Mouse (Mus musculus) embryonic facial prominence, embryonic 14.5 days (tissue): Measurements from ENCODE around the gene Npepps. TPM values are rescaled to one million over a fixed set of nuclear protein-coding genes. Genes with fewer than 3 reads are reported as not detected.
"Not testable (repeated sequence)": the region's sequence is repeated elsewhere in the genome, so short reads cannot be mapped to it uniquely, and the experiment has no call there.

ENCODE experiments used
- ATAC-seq: fragments of 200-750 bp; cut with Nextera tagmentation; 2 replicates; pipeline ENCODE4 v1.8.0; 2017; ENCODE audit warnings: low read depth, moderate number of reproducible peaks, moderate TSS enrichment
- DNase-seq: peaks from one replicate; pipeline ENCODE4 v3.0.0-alpha.2; 2015; ENCODE audit warnings: low spot score
- H3K27ac ChIP-seq: fragments of 300-500 bp; sonication (generic); replicated peaks from 2 replicates; pipeline ENCODE4 v1.5.1; 2014; ENCODE audit warnings: low read depth, mild to moderate bottlenecking, low read length, moderate library complexity
- H3K27me3 ChIP-seq: fragments of 300-500 bp; sonication (generic); replicated peaks from 2 replicates; pipeline ENCODE4 v1.6.1; 2014; ENCODE audit warnings: low read length; ENCODE audit not compliant: control insufficient read depth, insufficient read depth
- H3K36me3 ChIP-seq: fragments of 300-500 bp; sonication (generic); 2 replicates; pipeline ENCODE4 v1.6.1; 2014; ENCODE audit warnings: low read length, mixed read lengths; ENCODE audit not compliant: control insufficient read depth, insufficient read depth
- H3K4me1 ChIP-seq: fragments of 300-500 bp; sonication (generic); 2 replicates; pipeline ENCODE4 v1.6.1; 2014; ENCODE audit warnings: antibody characterized with exemption, low read length; ENCODE audit not compliant: control insufficient read depth, insufficient read depth
- H3K4me2 ChIP-seq: fragments of 300-500 bp; sonication (generic); 2 replicates; pipeline ENCODE4 v1.6.1; 2014; ENCODE audit warnings: low read depth, mild to moderate bottlenecking, low read length, moderate library complexity, mixed read lengths
- H3K4me3 ChIP-seq: fragments of 300-500 bp; sonication (generic); 2 replicates; pipeline ENCODE4 v1.5.1; 2014; ENCODE audit warnings: low read depth, mild to moderate bottlenecking, low read length
- H3K9ac ChIP-seq: fragments of 300-500 bp; sonication (generic); 2 replicates; pipeline ENCODE4 v1.6.1; 2014; ENCODE audit warnings: low read depth, mild to moderate bottlenecking, low read length, moderate library complexity, mixed read lengths
- H3K9me3 ChIP-seq: fragments of 300-500 bp; sonication (generic); 2 replicates; pipeline ENCODE4 v1.6.1; 2016; ENCODE audit warnings: low read length; ENCODE audit not compliant: control insufficient read depth
- WGBS: fragments of 180-500 bp; shearing (Covaris S2); extraction: QIAGEN DNeasy Blood & Tissue Kit; methylation state at CpG from one replicate; pipeline ENCODE4 v1.1.7; 2014; 5-methylcytosine and 5-hydroxymethylcytosine counted together
- polyA plus RNA-seq: library from polyadenylated mRNA; unstranded; fragments of >200 nt; fragmentation: Nextera tagmentation; extraction: Ambion mirVana; gene quantifications from 2 replicates; pipeline ENCODE4 v1.2.1, GENCODE M21; 2014

Npepps gene
- 72.5 and 76.8 TPM in 2 replicates for polyA plus RNA-seq

DNA sequence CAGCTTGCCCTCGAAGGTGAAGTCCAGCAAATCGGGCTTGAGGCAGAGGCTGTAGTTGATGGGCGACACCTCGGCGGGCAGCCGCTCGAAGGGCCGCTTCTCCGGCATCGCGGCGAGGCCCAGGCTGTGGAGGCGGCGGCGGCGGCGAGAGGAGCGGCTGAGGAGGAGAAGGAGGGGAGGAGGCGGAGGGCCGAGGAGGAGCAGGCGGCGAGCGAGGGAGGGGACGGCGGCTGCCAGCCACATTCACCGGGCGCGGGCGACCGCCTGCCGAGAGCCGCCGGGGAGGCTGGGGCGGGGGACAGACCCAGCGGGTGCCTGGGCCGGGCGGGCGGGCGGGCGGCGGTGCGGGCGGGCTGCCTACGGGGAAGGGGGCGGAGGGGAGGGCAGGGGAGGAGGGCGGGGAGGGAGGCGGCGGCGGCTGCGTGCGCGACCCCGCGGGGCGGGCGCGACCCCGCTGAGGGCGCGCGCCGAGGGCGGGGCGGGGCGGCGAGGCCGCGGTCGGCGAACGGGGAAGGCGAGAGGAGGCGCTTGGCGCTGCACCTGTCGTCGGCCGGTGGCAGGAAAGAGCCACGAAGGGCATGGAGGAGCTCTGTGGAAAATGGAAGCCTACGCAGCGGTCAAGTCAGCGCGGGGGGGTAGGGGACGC is at the start of gene Npepps:
Npepps (minus strand) TSS at position 423 of the 646 bp plus-strand sequence.
- Histone ChIP-seq H3K27me3 (no peaks in the 10 kb centered on the region), H3K9ac (peak within 1 kb of the TSS; percentile 99), H3K4me2 (peak within 1 kb of the TSS; percentile 75), H3K36me3 (no peaks in the 10 kb centered on the region), H3K4me1 (peaks cover 9% of the 10 kb centered on the region; the same call in 1 of the 2 replicates), H3K9me3 (no peaks in the 10 kb centered on the region), H3K27ac (peak within 1 kb of the TSS; percentile 95), H3K4me3 (peak within 1 kb of the TSS; percentile 99)
- ATAC-seq (peak; percentile 72), DNase-seq (peak; percentile 72)
- under 1% methylated on average over 18 of the region's 83 CpGs for WGBS

DNA sequence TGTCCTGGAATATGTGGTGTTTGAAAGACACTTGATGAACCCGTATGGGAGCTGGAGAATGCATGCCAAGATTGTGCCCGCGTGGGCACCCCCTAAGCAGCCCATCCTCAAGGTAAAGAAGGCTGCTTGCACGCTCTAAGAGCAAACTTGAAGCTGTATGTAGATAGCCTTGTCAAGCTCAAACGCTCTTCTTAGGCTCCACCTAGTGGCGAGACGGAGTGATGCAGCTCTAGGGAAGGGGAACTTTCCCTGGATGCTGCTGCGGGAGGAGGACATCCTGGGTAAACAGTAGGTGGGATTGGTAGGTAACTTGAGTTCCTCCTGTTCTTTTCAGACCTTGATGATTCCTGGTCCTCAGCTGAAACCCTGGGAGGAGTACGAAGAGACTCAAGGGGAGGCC is 47.7 kb upstream of the Npepps start:
- no peak overlapping the region for H3K9ac ChIP-seq
- no peak overlapping the region for H3K27ac ChIP-seq
- H3K4me1 ChIP-seq = no peaks in the 10 kb centered on the region
- H3K4me3 ChIP-seq = no peak overlapping the region
- 22% methylated on average over 9 of the region's 9 CpGs for WGBS
- H3K27me3 ChIP-seq = no peaks in the 10 kb centered on the region
- H3K36me3 ChIP-seq = peaks cover 66% of the 10 kb centered on the region
- peak; percentile 69 for DNase-seq
- no peaks in the 10 kb centered on the region for H3K9me3 ChIP-seq
- H3K4me2 ChIP-seq = no peak overlapping the region
- peak; percentile 53; the same call in 1 of the 2 replicates for ATAC-seq

DNA sequence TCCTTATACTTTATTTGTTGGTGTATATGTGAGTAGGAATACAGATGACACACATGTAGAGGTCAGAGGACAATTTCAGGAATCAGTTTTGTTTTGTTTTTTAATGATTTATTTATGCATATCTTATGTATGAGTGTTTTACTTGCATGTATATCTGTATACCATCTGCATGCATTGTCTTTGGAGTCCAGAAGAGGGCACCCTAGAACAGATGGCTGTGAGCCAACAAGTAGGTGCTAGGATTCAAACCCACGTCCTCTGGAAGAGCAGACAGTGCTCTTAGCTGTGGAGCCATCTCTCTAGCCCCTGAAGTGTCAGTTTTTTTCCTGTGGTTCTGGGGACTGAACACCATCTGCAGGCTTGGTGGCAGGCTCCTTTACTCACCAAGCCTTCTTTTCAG is 44.8 kb upstream of the Npepps start:
- Histone ChIP-seq H3K4me1 (no peaks in the 10 kb centered on the region), H3K9me3 (no peaks in the 10 kb centered on the region), H3K27me3 (no peaks in the 10 kb centered on the region), H3K4me3 (no peak overlapping the region), H3K36me3 (peaks cover 73% of the 10 kb centered on the region), H3K9ac (no peak overlapping the region), H3K4me2 (no peak overlapping the region), H3K27ac (no peak overlapping the region)
- no peak for ATAC-seq
- no peak for DNase-seq
- 56% methylated on average over 1 of the region's 1 CpGs for WGBS

DNA sequence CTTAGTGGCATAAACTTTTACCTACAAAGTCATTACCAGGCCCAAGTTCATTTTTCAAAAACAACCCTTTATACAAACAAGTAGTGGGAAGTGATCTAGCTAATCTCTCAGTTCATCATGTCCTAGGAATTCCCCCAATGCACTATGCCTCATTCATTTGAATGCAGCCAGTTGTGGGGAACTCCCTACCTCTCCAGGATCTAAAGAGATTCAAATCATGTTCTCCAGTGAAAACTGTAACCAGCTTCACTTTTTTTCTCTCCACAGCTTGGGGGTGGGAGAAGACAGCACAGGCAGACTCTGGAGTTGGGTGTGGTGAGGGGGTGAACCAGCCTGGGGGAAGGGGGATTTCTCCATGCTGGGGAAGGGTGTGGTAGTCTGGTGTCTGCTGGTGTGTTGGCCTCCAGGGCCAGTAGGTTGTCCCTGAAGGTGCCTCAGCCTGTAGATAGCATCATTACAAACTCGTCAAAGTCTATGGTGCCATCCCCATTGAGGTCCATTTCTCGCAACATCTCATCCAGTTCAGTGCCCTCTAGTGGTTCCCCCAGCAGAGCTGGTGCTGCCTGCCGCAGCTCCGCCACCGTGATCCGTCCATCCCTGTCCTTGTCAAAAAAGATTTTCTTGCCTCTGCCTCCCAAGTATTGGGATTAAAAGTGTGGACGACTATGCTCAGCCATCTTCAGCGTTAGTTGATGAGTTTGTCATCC is 41.6 kb upstream of the Npepps start:
- not testable (repeated sequence) for H3K9me3 ChIP-seq, H3K27me3 ChIP-seq, H3K27ac ChIP-seq, ATAC-seq, DNase-seq, H3K4me3 ChIP-seq, H3K9ac ChIP-seq, H3K4me2 ChIP-seq, H3K4me1 ChIP-seq
- WGBS = 85% methylated on average over 8 of the region's 8 CpGs
- peaks cover 51% of the 10 kb centered on the region for H3K36me3 ChIP-seq

DNA sequence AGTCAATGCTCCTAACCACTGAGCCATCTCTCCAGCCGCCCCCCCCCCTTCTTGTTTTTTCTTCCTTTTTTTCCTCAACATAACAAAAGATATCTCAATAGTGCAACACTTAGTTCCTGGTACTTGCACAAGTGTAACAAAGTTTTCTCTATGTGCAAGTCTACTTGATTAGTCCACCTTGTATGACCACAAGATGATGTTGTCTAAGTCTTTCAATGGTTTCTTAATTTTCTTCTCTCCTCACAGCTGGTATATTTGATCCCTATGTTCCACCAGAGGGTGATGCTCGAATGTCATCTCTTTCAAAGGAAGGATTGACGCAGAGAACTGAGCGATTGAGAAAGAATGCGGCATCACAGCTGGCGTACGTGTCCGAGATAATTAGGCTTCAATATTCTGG is 40.8 kb upstream of the Npepps start:
- H3K36me3 ChIP-seq = peaks cover 42% of the 10 kb centered on the region
- peaks cover 4% of the 10 kb centered on the region for H3K4me1 ChIP-seq
- no peak overlapping the region for H3K4me2 ChIP-seq
- ATAC-seq = no peak
- no peak overlapping the region for H3K27ac ChIP-seq
- no peaks in the 10 kb centered on the region for H3K9me3 ChIP-seq
- H3K9ac ChIP-seq = no peak overlapping the region
- no peaks in the 10 kb centered on the region for H3K27me3 ChIP-seq
- no peak overlapping the region for H3K4me3 ChIP-seq
- no peak for DNase-seq
- 91% methylated on average over 8 of the region's 8 CpGs for WGBS

DNA sequence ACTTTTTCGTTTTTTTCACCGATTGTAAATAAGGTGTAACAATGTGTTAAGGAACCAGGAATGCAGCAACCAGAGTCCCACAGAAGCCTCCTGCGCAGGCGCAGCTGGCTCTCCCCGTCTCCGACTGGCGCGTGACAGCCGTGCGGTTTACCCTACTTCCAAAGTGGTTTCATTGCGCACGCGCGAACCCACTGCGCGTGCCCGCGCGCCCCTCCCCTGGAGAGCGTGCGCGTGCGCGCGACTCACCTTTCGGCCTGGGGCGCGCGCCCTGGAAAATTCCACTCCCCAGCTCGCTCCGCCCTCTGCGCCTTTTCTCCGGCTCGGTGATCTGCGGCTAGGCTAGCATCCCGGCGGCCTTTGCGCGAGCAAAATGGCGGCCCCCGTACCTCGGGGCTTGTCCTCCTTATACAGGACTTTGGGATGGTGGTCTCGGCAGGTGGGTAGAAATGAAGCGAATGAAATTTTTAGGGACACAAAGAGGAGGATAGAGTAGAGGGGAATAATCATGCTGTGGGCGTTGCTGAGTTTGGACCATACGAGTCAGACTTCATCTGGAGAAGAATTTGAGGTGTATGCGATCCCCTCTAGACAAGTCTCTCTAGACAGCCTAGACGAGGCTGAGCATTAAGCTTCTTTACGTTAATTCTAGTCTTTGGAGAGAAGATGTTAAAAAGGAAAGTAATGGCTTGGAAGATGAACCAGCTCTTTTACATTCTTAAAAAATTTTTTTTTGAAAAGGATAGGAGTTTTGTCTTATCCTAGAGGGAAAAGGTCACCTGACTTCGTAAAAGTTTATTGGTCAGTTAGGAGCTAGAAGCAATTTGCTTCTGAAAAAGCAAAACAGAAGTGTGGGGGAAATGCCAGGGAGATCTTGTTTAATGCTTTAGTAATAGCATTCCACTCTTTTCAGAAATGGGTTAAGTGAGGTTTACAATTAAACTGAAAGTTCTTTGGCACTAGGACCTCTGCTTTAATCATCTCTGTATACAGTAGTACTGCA is 35.4 kb upstream of the Npepps start, which contains the start of gene Mrpl45:
Mrpl45 (plus strand) TSS at position 213 of the 1,000 bp plus-strand sequence.
- Histone ChIP-seq H3K4me2 (peak within 1 kb of the TSS; percentile 64), H3K9me3 (no peaks in the 10 kb centered on the region), H3K36me3 (peaks cover 7% of the 10 kb centered on the region; the same call in 1 of the 2 replicates), H3K4me1 (peaks cover 9% of the 10 kb centered on the region), H3K27ac (peak within 1 kb of the TSS; percentile 57), H3K27me3 (no peaks in the 10 kb centered on the region), H3K9ac (peak within 1 kb of the TSS; percentile 57), H3K4me3 (peak within 1 kb of the TSS; percentile 48)
- 1% methylated on average over 39 of the region's 50 CpGs for WGBS
- DNase-seq = peak; percentile 98
- ATAC-seq = peak; percentile 93

DNA sequence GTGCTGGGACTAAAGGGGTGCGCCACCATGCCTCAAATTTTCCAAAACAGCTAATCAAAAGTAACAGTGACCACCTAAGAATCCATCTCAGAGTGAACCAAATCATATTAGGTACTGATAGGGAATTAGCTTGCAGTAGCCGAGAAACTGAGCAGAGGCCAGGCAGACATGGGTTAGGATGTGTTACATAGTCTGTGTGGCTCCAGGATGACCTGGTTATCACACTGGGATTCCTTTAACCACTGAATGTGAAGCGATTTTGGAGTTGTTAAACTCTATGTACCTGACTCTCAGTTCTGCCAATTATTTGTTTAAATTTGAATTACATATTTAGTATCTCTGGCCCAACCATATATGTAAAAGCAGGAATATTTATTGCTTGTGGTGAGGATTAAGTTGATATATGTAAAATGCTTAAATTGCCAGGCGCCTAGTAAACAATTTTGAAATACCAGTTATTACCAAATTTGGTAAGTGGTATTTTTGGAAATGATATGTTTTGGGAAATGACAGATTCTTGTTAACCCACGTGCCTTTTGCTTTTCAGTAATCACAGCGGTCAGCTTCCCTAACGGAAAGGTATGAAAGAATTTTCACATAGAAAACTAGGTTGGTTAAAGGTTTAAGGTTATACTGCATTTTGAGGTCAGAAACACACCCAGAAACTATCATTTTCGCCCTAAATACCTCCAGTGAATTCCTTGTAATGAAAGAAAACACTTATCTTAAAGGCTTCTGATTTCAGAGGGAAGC is 34.5 kb upstream of the Npepps start:
- Histone ChIP-seq H3K4me2 (peak overlapping the region; percentile 64), H3K27ac (peak overlapping the region; percentile 41; the same call in 1 of the 2 replicates), H3K9me3 (no peaks in the 10 kb centered on the region), H3K27me3 (no peaks in the 10 kb centered on the region), H3K4me1 (peaks cover 9% of the 10 kb centered on the region), H3K9ac (no peak overlapping the region; the same call in 1 of the 2 replicates), H3K36me3 (peaks cover 7% of the 10 kb centered on the region; the same call in 1 of the 2 replicates), H3K4me3 (peak overlapping the region; percentile 48)
- 43% methylated on average over 8 of the region's 8 CpGs for WGBS
- no peak for DNase-seq
- ATAC-seq = no peak
